Mouse (Mus musculus) megakaryocyte progenitor cell, adult 5-6 weeks (primary cell): ENCODE data around the gene Ptgs1. TPM values are rescaled to one million over a fixed set of nuclear protein-coding genes. Genes with fewer than 3 reads are reported as not detected.

Source experiments
- ATAC-seq: replicated peaks from 2 replicates; pipeline ENCODE4 v1.8.0; 2016; ENCODE audit warnings: mild to moderate bottlenecking, moderate TSS enrichment, inconsistent platforms; ENCODE audit not compliant: poor library complexity
- total RNA-seq, 2 experiments: library from RNA; stranded (forward) in 1 of 2; stranded (reverse) in 1 of 2; fragments of 157-497, 149-512 nt in 1 of 2; fragments of 200-1000 nt in 1 of 2; gene quantifications; 2 replicates each; pipeline versions ENCODE4 v1.2.3 to v1.2.4; 2015 to 2017

Ptgs1 gene
- total RNA-seq, 2 experiments from 2014 or later: 32.0 to 40.5 TPM

GRCm38 (mm10) chr2:36243892-36244309 lies 13.7 kb downstream of the Ptgs1 start:
- no peak for ATAC-seq

DNA sequence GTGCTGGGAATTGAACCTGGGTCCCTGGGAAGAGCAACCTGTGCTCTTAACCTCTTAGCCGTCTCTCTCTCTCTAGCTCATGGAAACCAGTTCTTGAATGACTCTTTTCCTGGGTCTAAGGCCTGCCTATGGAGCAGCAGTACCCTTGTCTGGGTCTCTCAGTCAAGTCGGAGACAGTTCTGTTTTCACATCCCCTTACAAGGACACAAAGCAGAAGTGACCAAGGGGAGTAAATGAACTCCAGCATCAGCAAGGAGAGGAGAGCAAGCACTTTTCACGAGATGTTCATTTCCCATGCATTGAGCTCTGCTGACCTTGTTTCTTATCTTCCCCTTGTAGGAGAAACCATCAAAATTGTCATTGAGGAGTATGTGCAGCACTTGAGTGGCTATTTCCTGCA lies 14.5 kb downstream of the Ptgs1 start:
- peak; percentile 79 for ATAC-seq

GRCm38 (mm10) chr2:36247964-36248363 lies 17.7 kb downstream of the Ptgs1 start:
- no peak for ATAC-seq

GRCm38 (mm10) chr2:36251156-36251555 lies 20.9 kb downstream of the Ptgs1 start:
- no peak for ATAC-seq

- ATAC-seq: no peak
These were observed 22.3 kb downstream of the Ptgs1 start for GRCm38 (mm10) chr2:36252505-36252904.

- peak; percentile 46; the same call in 1 of the 2 replicates for ATAC-seq
These were observed 24.2 kb downstream of the Ptgs1 start for GRCm38 (mm10) chr2:36254445-36254844.

GRCm38 (mm10) chr2:36256931-36257330 lies 26.7 kb downstream of the Ptgs1 start:
- ATAC-seq: no peak

DNA sequence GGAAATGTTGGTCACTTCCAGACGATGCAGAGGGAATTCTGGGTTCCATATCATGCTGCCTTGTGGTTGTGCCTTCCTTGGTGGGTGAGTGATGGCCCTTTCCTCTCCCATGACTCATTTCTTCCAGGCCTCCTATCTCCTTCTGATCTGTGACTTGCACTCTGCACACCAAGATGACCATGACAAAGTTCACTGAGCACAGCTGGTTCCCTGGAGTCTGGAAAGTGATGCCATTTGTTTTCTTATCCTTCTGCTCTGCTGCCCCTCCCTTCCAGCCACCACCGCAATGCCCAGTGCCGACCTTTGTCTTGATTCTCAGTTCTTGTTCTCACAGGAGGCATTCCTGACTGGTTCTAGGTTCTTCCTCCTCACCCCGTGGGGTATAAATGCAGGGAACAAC lies 29.2 kb downstream of the Ptgs1 start:
- no peak for ATAC-seq

GRCm38 (mm10) chr2:36259798-36260540 lies 29.7 kb downstream of the Ptgs1 start:
- ATAC-seq: no peak

DNA sequence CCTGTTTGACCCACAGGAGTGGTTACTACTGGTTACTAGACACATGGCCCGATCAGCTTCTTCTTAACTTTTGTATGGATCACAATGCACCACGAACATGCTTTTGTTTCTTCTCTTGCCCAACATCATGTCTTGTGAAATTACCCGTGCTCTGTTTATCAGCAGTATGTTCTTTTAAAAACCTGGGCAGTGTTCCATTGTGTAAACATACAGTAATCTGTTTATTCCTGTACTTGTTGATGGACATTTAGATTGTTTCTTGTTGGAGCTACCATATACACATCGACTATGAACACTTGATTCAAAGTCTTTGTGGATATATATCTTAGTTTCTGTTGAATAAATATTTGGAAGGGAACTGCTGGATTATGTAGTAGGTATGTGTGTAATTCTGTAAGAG lies 31.8 kb downstream of the Ptgs1 start:
- ATAC-seq: no peak

GRCm38 (mm10) chr2:36269458-36269857 lies 39.2 kb downstream of the Ptgs1 start:
- ATAC-seq: no peak

GRCm38 (mm10) chr2:36270186-36270585 lies 40.0 kb downstream of the Ptgs1 start:
- no peak for ATAC-seq

DNA sequence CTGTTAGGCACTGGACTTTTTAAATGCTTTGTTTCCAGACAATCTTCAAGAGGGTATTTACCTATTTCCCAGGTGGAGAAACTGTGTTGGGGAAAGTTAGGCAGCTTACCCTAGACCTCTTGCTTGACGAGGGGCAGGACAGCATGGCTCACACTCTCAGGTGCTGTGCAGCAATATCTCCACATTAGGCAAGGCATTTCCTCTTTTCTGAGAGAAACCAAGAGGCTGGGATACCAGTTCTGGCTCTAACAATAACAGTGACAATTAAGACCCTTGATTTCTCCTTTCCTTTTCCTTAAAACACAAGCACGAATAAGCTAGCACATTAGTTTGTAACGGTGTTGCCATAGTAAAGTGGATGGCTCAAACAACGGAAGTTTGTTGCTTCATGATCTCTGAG lies 40.9 kb downstream of the Ptgs1 start:
- peak; percentile 69 for ATAC-seq

DNA sequence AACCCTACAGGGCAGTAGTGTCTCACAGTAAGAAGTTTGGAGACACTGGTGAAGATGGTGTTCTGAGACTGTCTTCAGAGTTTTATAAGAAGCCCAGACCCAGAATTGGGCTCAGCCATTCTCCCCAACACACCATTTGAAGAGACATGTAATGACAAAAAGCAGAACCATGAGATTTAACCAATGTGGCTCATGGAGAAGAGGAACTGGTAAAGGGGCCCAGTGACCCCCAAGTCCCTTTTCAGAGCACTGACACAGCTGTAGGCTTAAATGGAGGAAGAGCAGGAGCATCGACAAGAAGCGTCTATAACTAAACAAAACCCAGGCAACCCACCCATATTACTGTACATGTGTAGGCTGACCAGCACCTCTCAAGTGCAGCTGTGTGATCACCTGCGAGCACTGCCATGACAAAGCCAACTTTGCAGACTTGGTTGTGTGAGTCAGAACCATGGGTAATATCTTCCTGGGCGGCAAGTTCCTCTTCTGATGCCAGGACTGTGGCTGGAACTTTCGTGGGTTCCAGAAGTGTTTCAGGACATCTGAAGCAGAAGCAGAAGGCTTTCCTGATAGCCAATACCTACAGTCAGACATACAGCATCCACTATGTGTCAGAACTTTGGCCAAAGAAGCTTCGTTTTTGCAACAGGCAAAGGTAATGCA lies 42.2 kb downstream of the Ptgs1 start:
- peak; percentile 70 for ATAC-seq

DNA sequence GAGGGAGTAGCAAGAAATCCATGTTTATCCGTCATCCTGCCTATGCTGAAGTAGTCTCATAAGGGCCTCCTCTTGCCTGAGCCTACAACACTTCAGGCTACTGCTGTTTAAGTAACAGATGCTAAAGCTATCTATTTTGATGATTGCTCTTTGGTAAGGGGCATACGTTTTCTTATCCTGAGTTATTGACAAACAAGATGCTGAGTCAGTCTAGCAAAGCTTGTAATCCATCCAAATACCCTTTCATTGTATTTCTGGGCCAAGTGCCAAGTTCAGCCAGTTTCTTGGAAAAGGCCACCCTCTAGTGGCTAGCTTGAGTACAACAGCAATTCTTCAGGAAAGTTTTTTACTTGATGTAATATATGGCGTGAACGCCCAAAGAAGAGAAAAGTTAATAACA lies 46.2 kb downstream of the Ptgs1 start:
- peak; percentile 47 for ATAC-seq

DNA sequence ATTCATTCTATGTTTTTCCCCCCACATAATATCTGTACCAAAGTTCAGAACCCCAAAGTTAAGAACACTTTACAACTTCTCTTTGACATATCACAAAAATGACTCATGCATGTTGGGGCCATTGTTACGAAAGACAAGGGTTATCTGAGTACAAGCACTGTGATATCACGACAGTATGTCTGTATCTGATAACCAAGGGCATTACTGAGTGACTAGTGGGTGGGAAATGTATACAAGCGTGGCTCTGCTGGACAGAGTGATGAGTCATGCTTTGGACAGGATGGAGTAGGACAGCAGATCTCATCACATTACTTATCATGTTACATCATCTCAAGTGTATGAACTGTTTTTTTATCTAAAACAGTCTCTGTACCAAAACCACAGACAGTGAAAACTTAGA lies 48.5 kb downstream of the Ptgs1 start:
- peak; percentile 64 for ATAC-seq

GRCm38 (mm10) chr2:36281138-36281537 lies 50.9 kb downstream of the Ptgs1 start:
- ATAC-seq: no peak

DNA sequence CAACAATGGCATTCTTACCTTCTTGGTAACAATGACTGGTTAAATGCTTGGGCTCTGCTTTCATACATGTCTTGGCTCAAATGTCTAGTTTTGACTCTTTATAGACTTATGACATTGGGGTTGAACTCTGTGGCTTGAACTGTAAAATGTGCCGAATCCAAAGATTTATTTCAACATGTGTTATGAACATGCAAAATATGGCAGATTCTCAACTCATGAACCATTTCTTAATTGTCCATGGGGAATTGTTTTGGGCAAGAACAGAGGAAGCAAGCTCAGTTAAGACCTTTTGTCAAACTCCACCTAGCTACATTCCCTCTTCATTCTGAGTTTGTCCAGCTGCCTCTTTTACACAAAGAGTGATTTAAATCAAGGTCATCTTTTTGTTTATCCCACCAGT lies 52.1 kb downstream of the Ptgs1 start:
- ATAC-seq: no peak
